Mouse (Mus musculus) CD4-positive, CD25-positive, alpha-beta regulatory T cell (primary cell): ENCODE measurements around the gene Pm20d2. TPM values are rescaled to one million over a fixed set of nuclear protein-coding genes. Genes with fewer than 3 reads are reported as not detected.

Experiments used
- polyA plus RNA-seq: library from polyadenylated mRNA; unstranded; fragments of 100-300 nt; shearing (Covaris generic); gene quantifications from one replicate; pipeline ENCODE4 v1.2.1, GENCODE M21; 2017

The Pm20d2 gene
- polyA plus RNA-seq: 0.69 TPM

DNA sequence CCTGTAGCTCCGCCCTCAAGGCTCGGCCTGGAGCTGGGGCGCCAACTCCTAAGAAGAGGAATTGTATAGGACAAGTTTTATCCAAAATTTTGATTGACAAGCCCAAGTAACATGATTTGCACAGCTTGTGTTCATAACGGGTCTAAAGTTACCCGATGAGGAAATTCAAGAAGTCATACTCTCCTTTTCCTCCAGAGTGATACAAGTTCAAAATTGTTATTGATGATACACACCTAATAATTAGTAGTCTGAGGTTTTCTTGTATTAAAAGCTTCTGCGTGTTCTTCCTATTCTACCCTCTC lies at the start of gene Pm20d2:
Gene Pm20d2, minus strand, starts transcription at position 3 of the 302 bp plus-strand sequence.

DNA sequence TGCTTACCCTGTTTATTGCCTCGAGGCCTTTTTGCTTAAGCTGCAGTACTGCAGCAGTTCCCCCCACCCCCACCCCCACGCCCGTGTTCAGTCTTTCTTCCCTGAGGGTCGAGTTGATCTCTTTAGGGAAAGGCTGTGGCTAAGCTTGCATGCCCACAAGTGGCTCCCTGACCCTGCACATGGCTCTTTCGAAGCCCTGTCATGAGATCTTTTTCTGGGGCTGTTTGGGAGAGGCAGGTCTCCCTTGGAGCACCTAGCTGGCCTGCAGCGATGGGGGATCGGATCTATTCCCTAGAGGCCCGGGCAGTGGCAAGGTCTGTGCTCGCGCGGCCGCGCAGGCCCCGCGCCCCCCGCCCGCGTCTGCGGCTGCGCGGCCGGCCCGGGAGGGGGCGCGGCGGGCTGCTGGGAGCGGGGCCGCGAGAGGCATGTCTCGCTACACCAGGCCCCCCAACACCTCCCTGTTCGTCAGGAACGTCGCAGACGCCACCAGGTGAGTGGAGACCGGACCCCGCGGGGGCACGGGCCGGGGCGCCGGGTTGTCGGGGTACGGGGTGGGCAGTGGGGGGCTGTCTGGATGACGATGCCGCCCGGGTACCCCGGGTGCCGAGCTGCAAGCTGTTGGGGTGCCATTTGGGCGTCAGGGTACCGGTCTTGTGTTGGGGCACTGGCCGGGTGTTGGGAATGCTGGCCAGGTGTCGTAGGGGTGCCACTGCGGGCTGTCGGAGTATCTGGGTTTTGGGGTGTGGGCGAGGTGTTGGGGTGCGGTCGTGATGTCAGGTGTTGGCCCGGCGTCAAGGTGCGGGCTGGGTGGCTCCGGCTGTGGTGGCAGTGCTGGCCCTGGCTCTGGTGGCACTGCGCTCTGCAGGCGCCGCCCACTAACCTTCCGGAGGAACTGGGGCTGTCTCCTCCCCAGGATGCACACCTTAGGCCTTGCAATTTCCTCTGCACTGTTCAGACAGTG lies 19.6 kb upstream of the Pm20d2 start, which contains the start of gene Srsf12:
Gene Srsf12, plus strand, starts transcription at position 111 of the 961 bp plus-strand sequence.

DNA sequence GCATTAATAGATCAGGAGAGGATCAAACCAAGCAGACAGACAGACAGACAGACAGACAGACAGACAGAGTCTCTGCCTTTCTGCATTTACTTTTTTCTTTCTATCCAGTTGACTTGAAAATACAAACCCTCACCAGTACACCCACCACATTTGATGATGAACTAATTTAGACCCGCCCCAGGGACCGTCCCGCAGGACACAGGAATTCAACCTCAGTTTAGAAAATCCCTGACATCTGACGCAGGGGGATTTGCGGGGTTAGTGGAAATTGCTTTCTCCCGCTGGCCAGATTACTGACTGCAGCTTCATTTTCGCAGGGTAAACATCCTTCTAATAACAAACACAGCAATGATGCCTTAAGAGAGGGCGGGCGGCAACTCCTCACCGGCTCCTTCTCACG lies 57.3 kb downstream of the Pm20d2 start, which contains the start of gene Gabrr1:
Gene Gabrr1, plus strand, starts transcription at position 301 of the 400 bp plus-strand sequence.

Other genes with a start within 250 kb of the Pm20d2 start
- 3.8 TPM for gene Ankrd6, start 238.9 kb downstream of the Pm20d2 start, polyA plus RNA-seq
- gene Rragd, start 206.7 kb downstream of the Pm20d2 start, polyA plus RNA-seq: 13.7 TPM
- 105 TPM for gene Ube2j1, start 158.3 kb downstream of the Pm20d2 start, polyA plus RNA-seq
- 40.1 TPM for gene Gabrr2, start 126.7 kb downstream of the Pm20d2 start, polyA plus RNA-seq
- not detected for gene Gabrr1, start 57.2 kb downstream of the Pm20d2 start, polyA plus RNA-seq
- gene Srsf12, start 19.3 kb upstream of the Pm20d2 start, polyA plus RNA-seq: 3.2 TPM
- gene Pnrc1, start 100.4 kb upstream of the Pm20d2 start, polyA plus RNA-seq: 569 TPM
- 56.9 TPM for gene Rngtt, start 120.6 kb upstream of the Pm20d2 start, polyA plus RNA-seq